Mouse (Mus musculus): ENCODE measurements around the gene Olfr1385. TPM values are rescaled to one million over a fixed set of nuclear protein-coding genes. Genes with fewer than 3 reads are reported as not detected.
"Not testable (repeated sequence)": the region's sequence is repeated elsewhere in the genome, so short reads cannot be mapped to it uniquely, and the experiment has no call there.

The Olfr1385 gene
- not detected for polyA plus RNA-seq (2017; shearing (Covaris generic))

- not testable (repeated sequence) for ATAC-seq
These were observed at the start of gene Olfr1385 for GRCm38 (mm10) chr11:49488770-49489169. TSS of gene Olfr1385 (plus strand) at chr11:49489070.

- no peak for ATAC-seq
These were observed 33.8 kb upstream of the Olfr1385 start, which contains the start of gene Olfr1387 for GRCm38 (mm10) chr11:49455043-49455442. TSS of gene Olfr1387 (plus strand) at chr11:49455343.

- ATAC-seq, result not testable (repeated sequence)
These were observed 24.1 kb upstream of the Olfr1385 start, which contains the start of gene Olfr1386 for GRCm38 (mm10) chr11:49464746-49465145. TSS of gene Olfr1386 (plus strand) at chr11:49465046.

GRCm38 (mm10) chr11:49485973-49486372 lies 2.9 kb upstream of the Olfr1385 start:
- ATAC-seq, result no peak

- no peak for ATAC-seq
These were observed 29.2 kb downstream of the Olfr1385 start for GRCm38 (mm10) chr11:49518086-49518485.

GRCm38 (mm10) chr11:49519348-49519747 lies 30.5 kb downstream of the Olfr1385 start, which contains the start of gene Olfr1383:
TSS of gene Olfr1383 (plus strand) at chr11:49519648.
- ATAC-seq, result no peak

- no peak for ATAC-seq
These were observed 39.1 kb downstream of the Olfr1385 start, which contains the start of gene Olfr1382 for GRCm38 (mm10) chr11:49527947-49528346. TSS of gene Olfr1382 (plus strand) at chr11:49528247.

- no peak for ATAC-seq
These were observed 43.9 kb downstream of the Olfr1385 start for GRCm38 (mm10) chr11:49532761-49533160.

- not testable (repeated sequence) for ATAC-seq
These were observed 47.8 kb downstream of the Olfr1385 start for GRCm38 (mm10) chr11:49536631-49537030.

- ATAC-seq, result not testable (repeated sequence)
These were observed 54.3 kb downstream of the Olfr1385 start, which contains the start of gene Olfr1381 for GRCm38 (mm10) chr11:49543149-49543548. TSS of gene Olfr1381 (plus strand) at chr11:49543449.

Other genes starting within 250 kb of the Olfr1385 start
- gene Mgat1, start 244.9 kb upstream of the Olfr1385 start, polyA plus RNA-seq (2017; shearing (Covaris generic)), result 100 to 1,000 TPM in 1 of 2 experiments, 10 to 100 TPM in 1; 70.9 to 106 TPM
- under 1 TPM in 1 of 2 experiments, not detected in 1; 0.28 TPM for gene Olfr1393, start 210.8 kb upstream of the Olfr1385 start, polyA plus RNA-seq (2017; shearing (Covaris generic))
- not detected for gene Olfr1392, start 203.8 kb upstream of the Olfr1385 start, polyA plus RNA-seq (2017; shearing (Covaris generic))
- gene Olfr10, start 184.3 kb upstream of the Olfr1385 start, polyA plus RNA-seq (2017; shearing (Covaris generic)), result not detected
- gene Olfr1391, start 166.3 kb upstream of the Olfr1385 start, polyA plus RNA-seq (2017; shearing (Covaris generic)), result not detected
- not detected for gene Olfr1390, start 153.9 kb upstream of the Olfr1385 start, polyA plus RNA-seq (2017; shearing (Covaris generic))
- not detected for gene Olfr1389, start 66.0 kb upstream of the Olfr1385 start, polyA plus RNA-seq (2017; shearing (Covaris generic))
- not detected for gene Olfr1388, start 52.4 kb upstream of the Olfr1385 start, polyA plus RNA-seq (2017; shearing (Covaris generic))
- gene Olfr1387, start 33.7 kb upstream of the Olfr1385 start, polyA plus RNA-seq (2017; shearing (Covaris generic)), result not detected
- gene Olfr1386, start 24.0 kb upstream of the Olfr1385 start, polyA plus RNA-seq (2017; shearing (Covaris generic)), result not detected
- gene Olfr1384, start 17.7 kb downstream of the Olfr1385 start, polyA plus RNA-seq (2017; shearing (Covaris generic)), result not detected
- not detected for gene Olfr1383, start 30.6 kb downstream of the Olfr1385 start, polyA plus RNA-seq (2017; shearing (Covaris generic))
- not detected for gene Olfr1382, start 39.2 kb downstream of the Olfr1385 start, polyA plus RNA-seq (2017; shearing (Covaris generic))
- under 1 TPM in 1 of 2 experiments, not detected in 1; 0.08 TPM for gene Olfr1381, start 54.4 kb downstream of the Olfr1385 start, polyA plus RNA-seq (2017; shearing (Covaris generic))
- gene Olfr1380, start 67.8 kb downstream of the Olfr1385 start, polyA plus RNA-seq (2017; shearing (Covaris generic)), result not detected
- not detected for gene Flt4, start 120.2 kb downstream of the Olfr1385 start, polyA plus RNA-seq (2017; shearing (Covaris generic))
- gene Scgb3a1, start 174.5 kb downstream of the Olfr1385 start, polyA plus RNA-seq (2017; shearing (Covaris generic)), result under 1 TPM in 1 of 2 experiments, not detected in 1; 0.56 TPM
- 10 to 100 TPM; 19.6 to 30.0 TPM for gene Cnot6, start 223.7 kb downstream of the Olfr1385 start, polyA plus RNA-seq (2017; shearing (Covaris generic))